Mouse (Mus musculus) heart, postnatal 0 days (tissue): ENCODE measurements around the gene Camta1. TPM values are rescaled to one million over a fixed set of nuclear protein-coding genes. Genes with fewer than 3 reads are reported as not detected.

Source experiments
- ATAC-seq: fragments of 200-750 bp; cut with Nextera tagmentation; 2 replicates; pipeline ENCODE4 v1.8.0; 2017; ENCODE audit warnings: low read depth, moderate number of reproducible peaks, moderate library complexity; ENCODE audit not compliant: insufficient read depth
- DNase-seq: peaks from one replicate; pipeline ENCODE4 v3.0.0-alpha.2; 2016; ENCODE audit warnings: low spot score
- H3K27ac ChIP-seq: fragments of 300-500 bp; sonication (generic); 2 replicates; pipeline ENCODE4 v1.5.1; 2014; ENCODE audit warnings: low read depth, mild to moderate bottlenecking
- H3K27me3 ChIP-seq: fragments of 300-500 bp; sonication (generic); 2 replicates; pipeline ENCODE4 v1.6.1; 2014; ENCODE audit warnings: low read length, mixed read lengths; ENCODE audit not compliant: control insufficient read depth, insufficient read depth
- H3K36me3 ChIP-seq: fragments of 300-500 bp; sonication (generic); replicated peaks from 2 replicates; pipeline ENCODE4 v1.6.1; 2014; ENCODE audit warnings: low read length, mixed read lengths; ENCODE audit not compliant: control insufficient read depth, insufficient read depth
- H3K4me1 ChIP-seq: fragments of 300-500 bp; sonication (generic); 2 replicates; pipeline ENCODE4 v1.6.1; 2014; ENCODE audit warnings: antibody characterized with exemption; ENCODE audit not compliant: control insufficient read depth, insufficient read depth
- H3K4me2 ChIP-seq: fragments of 300-500 bp; sonication (generic); 2 replicates; pipeline ENCODE4 v1.6.1; 2014; ENCODE audit warnings: low read depth, mild to moderate bottlenecking, low read length, moderate library complexity
- H3K4me3 ChIP-seq: fragments of 300-500 bp; sonication (generic); 2 replicates; pipeline ENCODE4 v1.5.1; 2014; ENCODE audit warnings: low read depth, low read length
- H3K9ac ChIP-seq: fragments of 300-500 bp; sonication (generic); replicated peaks from 2 replicates; pipeline ENCODE4 v1.6.1; 2014; ENCODE audit warnings: low read depth, low read length, mixed read lengths
- H3K9me3 ChIP-seq: fragments of 300-500 bp; sonication (generic); replicated peaks from 2 replicates; pipeline ENCODE4 v1.6.1; 2016; ENCODE audit warnings: low read length; ENCODE audit not compliant: control insufficient read depth
- CTCF ChIP-seq: IDR thresholded peaks from 2 replicates; pipeline ENCODE4 v1.5.1; 2016; ENCODE audit warnings: antibody characterized with exemption, control low read depth, low read depth
- EP300 ChIP-seq: IDR thresholded peaks from 2 replicates; pipeline ENCODE4 v1.6.1; 2016; ENCODE audit warnings: antibody characterized with exemption, low read depth
- WGBS: fragments of 180-500 bp; shearing (Covaris S2); extraction: QIAGEN DNeasy Blood & Tissue Kit; methylation state at CpG from one replicate; pipeline ENCODE4 v1.1.7; 2014; 5-methylcytosine and 5-hydroxymethylcytosine counted together
- polyA plus RNA-seq: library from polyadenylated mRNA; unstranded; fragments of >200 nt; fragmentation: Nextera tagmentation; extraction: Ambion mirVana; gene quantifications from 2 replicates; pipeline ENCODE4 v1.2.1, GENCODE M21; 2015
- total RNA-seq: library from RNA; depleted of rRNA; stranded (reverse); fragments of >200 nt; gene quantifications from 2 replicates; pipeline ENCODE4 v1.2.3, GENCODE M21; 2014; ENCODE audit warnings: low replicate concordance; rRNA removed

The Camta1 gene
- total and polyA plus RNA-seq, 2 experiments from 2014 or later, result 72.7 to 240 TPM

GRCm38 (mm10) chr4:150870963-150871391 lies 990.7 kb downstream of the Camta1 start:
- Histone ChIP-seq H3K27me3 (no peaks in the 10 kb centered on the region), H3K9ac (no peak overlapping the region), H3K4me1 (peaks cover 20% of the 10 kb centered on the region), H3K36me3 (peaks cover 26% of the 10 kb centered on the region), H3K9me3 (no peaks in the 10 kb centered on the region), H3K4me3 (no peak overlapping the region), H3K27ac (peak overlapping the region; percentile 27), H3K4me2 (no peak overlapping the region)
- TF ChIP-seq CTCF (no peak), EP300 (no peak)
- 77% methylated on average over 13 of the region's 13 CpGs for WGBS
- ATAC-seq (no peak), DNase-seq (no peak)

GRCm38 (mm10) chr4:150869276-150870197 lies 992.1 kb downstream of the Camta1 start:
- Histone ChIP-seq H3K27ac (no peak overlapping the region), H3K9me3 (no peaks in the 10 kb centered on the region), H3K4me1 (peaks cover 20% of the 10 kb centered on the region), H3K9ac (no peak overlapping the region), H3K36me3 (peaks cover 33% of the 10 kb centered on the region), H3K4me2 (no peak overlapping the region), H3K4me3 (no peak overlapping the region), H3K27me3 (no peaks in the 10 kb centered on the region)
- no peak for ATAC-seq
- no peak for TF ChIP-seq EP300
- TF ChIP-seq CTCF, result no peak
- DNase-seq, result no peak
- 48% methylated on average over 17 of the region's 17 CpGs for WGBS

GRCm38 (mm10) chr4:150868859-150869258 lies 992.8 kb downstream of the Camta1 start:
- no peak overlapping the region for H3K4me3 ChIP-seq
- no peaks in the 10 kb centered on the region for H3K27me3 ChIP-seq
- no peak overlapping the region for H3K9ac ChIP-seq
- no peak overlapping the region for H3K27ac ChIP-seq
- 66% methylated on average over 2 of the region's 2 CpGs for WGBS
- ATAC-seq (no peak), DNase-seq (no peak)
- peaks cover 33% of the 10 kb centered on the region for H3K36me3 ChIP-seq
- H3K4me2 ChIP-seq, result no peak overlapping the region
- TF ChIP-seq EP300, result no peak
- peaks cover 20% of the 10 kb centered on the region for H3K4me1 ChIP-seq
- no peaks in the 10 kb centered on the region for H3K9me3 ChIP-seq

- no peaks in the 10 kb centered on the region for H3K27me3 ChIP-seq
- H3K9ac ChIP-seq, result no peak overlapping the region
- TF ChIP-seq EP300 (no peak), CTCF (no peak)
- peaks cover 33% of the 10 kb centered on the region for H3K36me3 ChIP-seq
- no peak overlapping the region for H3K4me2 ChIP-seq
- no peaks in the 10 kb centered on the region for H3K9me3 ChIP-seq
- no peak for ATAC-seq
- H3K27ac ChIP-seq, result no peak overlapping the region
- WGBS, result 74% methylated on average over 6 of the region's 6 CpGs
- no peak overlapping the region for H3K4me3 ChIP-seq
- DNase-seq, result no peak
- H3K4me1 ChIP-seq, result peaks cover 20% of the 10 kb centered on the region
Observed at GRCm38 (mm10) chr4:150868161-150868560, 993.5 kb downstream of the Camta1 start.

Other genes with a start within 250 kb of the Camta1 start
- gene Dnajc11, start 71.8 kb upstream of the Camta1 start, total RNA-seq, result 92.5 and 95.3 TPM in 2 replicates
- 41.4 and 47.7 TPM in 2 replicates for gene Dnajc11, start 71.8 kb upstream of the Camta1 start, polyA plus RNA-seq
- gene Thap3, start 127.1 kb upstream of the Camta1 start, total RNA-seq, result 16.9 and 23.2 TPM in 2 replicates
- gene Thap3, start 127.1 kb upstream of the Camta1 start, polyA plus RNA-seq, result 22.0 and 27.4 TPM in 2 replicates
- gene Phf13, start 134.4 kb upstream of the Camta1 start, total RNA-seq, result 8.0 and 10.7 TPM in 2 replicates
- gene Phf13, start 134.4 kb upstream of the Camta1 start, polyA plus RNA-seq, result 8.4 and 9.3 TPM in 2 replicates
- gene Klhl21, start 146.9 kb upstream of the Camta1 start, total RNA-seq, result 56.5 and 70.4 TPM in 2 replicates
- 24.7 and 31.8 TPM in 2 replicates for gene Klhl21, start 146.9 kb upstream of the Camta1 start, polyA plus RNA-seq
- gene Zbtb48, start 165.8 kb upstream of the Camta1 start, total RNA-seq, result 1.7 and 11.3 TPM in 2 replicates
- gene Zbtb48, start 165.8 kb upstream of the Camta1 start, polyA plus RNA-seq, result 6.5 and 9.0 TPM in 2 replicates
- not detected in 2 replicates for gene Tas1r1, start 176.7 kb upstream of the Camta1 start, total RNA-seq
- gene Tas1r1, start 176.7 kb upstream of the Camta1 start, polyA plus RNA-seq, result 0.07 and 0.08 TPM in 2 replicates
- gene Nol9, start 177.4 kb upstream of the Camta1 start, total RNA-seq, result 8.0 and 13.9 TPM in 2 replicates
- gene Nol9, start 177.4 kb upstream of the Camta1 start, polyA plus RNA-seq, result 7.5 and 7.8 TPM in 2 replicates
- gene Plekhg5, start 210.6 kb upstream of the Camta1 start, total RNA-seq, result 16.6 and 18.0 TPM in 2 replicates
- 8.8 and 10.6 TPM in 2 replicates for gene Plekhg5, start 210.6 kb upstream of the Camta1 start, polyA plus RNA-seq